Mouse (Mus musculus): ENCODE data around the gene Tnfsf11.

Gene Tnfsf11

DNA sequence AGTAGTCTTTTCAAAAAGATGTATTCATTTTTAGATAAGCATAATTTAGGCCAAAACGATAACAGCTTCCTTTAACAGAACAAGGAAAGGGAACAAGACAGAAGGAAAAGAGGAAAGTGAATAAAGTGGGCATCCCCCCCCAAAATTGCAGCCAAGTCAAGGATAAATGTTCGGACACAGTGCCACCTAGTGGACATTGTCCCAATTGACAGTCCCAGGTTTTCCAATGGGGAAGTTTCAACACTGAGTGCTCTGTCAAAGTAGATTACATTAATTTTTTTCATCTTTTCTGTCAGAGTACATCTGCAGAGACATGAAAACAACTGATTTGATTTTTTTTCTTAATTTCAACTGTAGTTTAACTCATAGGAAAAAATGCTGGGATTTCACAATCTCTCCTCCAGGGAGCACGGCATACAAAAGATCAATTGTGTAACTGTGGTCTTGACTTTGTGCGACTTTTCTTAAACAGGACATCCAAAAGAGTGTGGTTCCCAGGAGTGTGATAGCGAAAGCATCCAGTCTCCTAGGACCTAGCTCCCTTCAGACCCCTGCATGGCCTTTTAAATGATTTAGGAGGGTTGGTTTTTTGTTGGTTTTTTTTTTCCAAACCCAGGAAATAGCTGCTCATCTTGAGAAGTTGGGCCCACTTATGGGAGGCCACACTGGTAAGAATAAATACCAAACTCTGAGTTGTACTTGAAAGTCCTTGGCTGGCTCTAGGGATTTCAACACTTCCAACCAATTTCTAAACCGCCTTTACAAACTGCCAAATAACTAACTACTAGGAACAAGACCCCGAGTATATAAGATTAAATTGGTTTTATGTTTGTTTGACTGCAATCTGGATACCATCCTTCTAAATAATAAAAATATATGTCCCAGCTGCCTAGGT is 19.7 kb downstream of the Tnfsf11 start:
- no peak for DNase-seq (ENCODE audit: low spot score)

DNA sequence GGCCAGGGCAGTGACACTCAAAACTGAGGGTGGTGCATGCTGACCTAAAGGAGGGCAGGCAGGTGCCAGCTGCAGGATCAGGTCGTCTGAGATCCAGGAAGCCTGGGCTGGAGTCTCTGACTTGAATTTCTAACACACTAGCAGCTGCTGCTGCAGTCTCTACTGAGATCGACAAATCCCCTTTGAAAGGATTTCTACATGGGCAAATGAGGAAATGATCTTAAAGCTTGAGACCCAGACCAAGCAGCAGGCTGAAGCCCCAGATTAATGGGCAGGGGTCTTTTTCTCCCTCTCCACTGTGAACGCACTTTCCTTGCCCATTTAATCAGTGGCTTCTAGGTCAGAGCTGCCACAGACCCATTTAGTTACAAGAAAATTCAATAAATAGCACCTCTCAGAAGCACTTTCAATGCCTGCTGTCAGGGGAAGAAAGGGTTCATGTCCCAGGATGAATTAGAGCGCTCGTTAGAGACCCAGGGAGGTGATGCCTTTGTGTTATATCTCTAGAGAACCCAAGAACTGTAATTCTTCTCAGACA is 21.8 kb downstream of the Tnfsf11 start:
- no peak for DNase-seq (ENCODE audit: low spot score)

- DNase-seq (ENCODE audit: low spot score), result no peak
Observed at GRCm38 (mm10) chr14:78282490-78282889, 25.4 kb downstream of the Tnfsf11 start.

DNA sequence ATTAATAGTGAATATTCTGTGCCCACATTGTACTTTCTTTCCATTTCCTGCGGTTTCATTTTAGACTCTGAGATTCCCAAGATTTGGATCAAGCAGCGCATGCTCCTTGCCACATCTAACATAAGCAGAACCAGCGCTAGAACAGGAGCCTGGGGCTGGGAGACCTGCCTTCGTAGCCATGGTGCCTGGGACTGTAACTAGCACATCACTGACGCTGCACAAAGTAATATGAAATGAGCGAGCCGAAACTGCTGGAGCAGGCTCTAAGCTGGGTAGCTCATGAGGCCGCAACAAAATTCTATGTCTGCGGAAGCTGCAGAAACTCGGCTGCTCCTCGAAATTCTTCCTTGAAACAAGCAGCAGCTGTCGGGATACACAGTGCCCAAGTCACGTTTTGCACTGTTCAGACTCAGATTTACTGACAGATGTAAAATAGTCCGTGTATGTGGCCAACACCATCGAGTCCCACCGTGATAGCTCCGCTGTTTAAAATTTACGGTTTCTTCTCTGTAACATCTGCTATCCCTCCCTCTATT is 31.4 kb downstream of the Tnfsf11 start:
- no peak for DNase-seq (ENCODE audit: low spot score)

DNA sequence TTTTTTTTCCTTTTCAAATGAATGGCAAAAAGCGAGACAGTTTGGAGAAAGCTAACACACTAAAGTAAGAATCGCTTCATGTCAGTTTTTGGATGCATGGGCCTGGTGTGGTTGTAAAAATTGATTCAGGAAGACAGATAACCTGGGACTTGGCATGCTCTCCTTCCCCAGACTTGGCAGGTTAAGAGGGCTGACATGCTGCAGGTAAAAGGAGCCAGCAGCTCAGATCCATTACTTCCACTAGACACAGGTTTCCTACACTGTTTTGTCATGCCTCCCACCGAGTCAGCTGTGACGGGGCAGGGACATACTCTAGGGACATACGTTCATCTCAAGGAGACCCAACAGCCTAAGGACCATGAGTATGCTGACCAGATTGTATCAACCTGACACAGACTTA is 33.0 kb downstream of the Tnfsf11 start:
- no peak for DNase-seq (ENCODE audit: low spot score)

GRCm38 (mm10) chr14:78274146-78274545 is 33.7 kb downstream of the Tnfsf11 start:
- no peak for DNase-seq (ENCODE audit: low spot score)

DNA sequence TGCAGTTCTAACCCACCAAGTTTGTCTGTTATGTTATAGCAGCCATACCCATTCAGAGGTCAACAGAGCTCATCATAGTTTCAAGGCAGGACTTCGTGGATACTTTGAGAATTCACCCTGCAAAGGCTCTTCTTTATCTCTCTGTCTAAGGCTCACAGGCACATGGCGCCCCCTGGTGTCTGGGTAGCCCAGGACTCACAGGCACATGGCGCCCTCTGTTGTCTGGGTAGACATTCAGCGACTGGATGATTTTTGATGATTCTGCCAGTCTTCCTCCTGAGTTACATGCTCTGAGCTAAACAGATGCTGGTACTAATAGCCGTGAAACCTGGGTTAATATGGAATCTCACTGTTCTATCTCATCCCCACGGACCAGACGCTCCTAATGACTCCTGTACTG is 34.3 kb downstream of the Tnfsf11 start:
- DNase-seq (ENCODE audit: low spot score), result no peak

- no peak for DNase-seq (ENCODE audit: low spot score)
Observed at GRCm38 (mm10) chr14:78264876-78265275, 43.0 kb downstream of the Tnfsf11 start.

- no peak for DNase-seq (ENCODE audit: low spot score)
Observed at GRCm38 (mm10) chr14:78262596-78262995, 45.2 kb downstream of the Tnfsf11 start.

- no peak for DNase-seq (ENCODE audit: low spot score)
Observed at GRCm38 (mm10) chr14:78261246-78261645, 46.6 kb downstream of the Tnfsf11 start.

DNA sequence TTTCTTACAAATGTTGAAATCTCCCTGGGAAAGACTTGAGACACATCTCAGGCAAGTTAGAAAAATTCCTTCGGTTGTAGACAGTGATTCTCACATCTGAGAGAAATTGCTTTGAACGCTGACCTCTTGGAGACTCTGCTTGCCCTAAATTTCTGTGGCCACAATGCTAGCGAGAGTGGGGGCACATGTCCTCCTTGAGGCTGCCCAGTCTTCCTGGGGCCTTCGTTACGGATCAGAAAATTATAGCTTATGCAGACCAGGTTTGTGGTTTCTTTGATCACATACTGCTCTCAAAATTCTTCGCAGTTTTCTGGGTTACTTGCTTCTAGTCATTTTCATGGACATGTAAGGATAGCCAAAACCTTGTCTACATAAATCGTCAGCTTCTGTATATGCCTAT is 53.8 kb downstream of the Tnfsf11 start:
- no peak for DNase-seq (ENCODE audit: low spot score)

- DNase-seq (ENCODE audit: low spot score), result no peak
Observed at GRCm38 (mm10) chr14:78246601-78247000, 61.2 kb downstream of the Tnfsf11 start.

- DNase-seq (ENCODE audit: low spot score), result peak; percentile 3
Observed at GRCm38 (mm10) chr14:78244811-78245210, 63.0 kb downstream of the Tnfsf11 start.

DNA sequence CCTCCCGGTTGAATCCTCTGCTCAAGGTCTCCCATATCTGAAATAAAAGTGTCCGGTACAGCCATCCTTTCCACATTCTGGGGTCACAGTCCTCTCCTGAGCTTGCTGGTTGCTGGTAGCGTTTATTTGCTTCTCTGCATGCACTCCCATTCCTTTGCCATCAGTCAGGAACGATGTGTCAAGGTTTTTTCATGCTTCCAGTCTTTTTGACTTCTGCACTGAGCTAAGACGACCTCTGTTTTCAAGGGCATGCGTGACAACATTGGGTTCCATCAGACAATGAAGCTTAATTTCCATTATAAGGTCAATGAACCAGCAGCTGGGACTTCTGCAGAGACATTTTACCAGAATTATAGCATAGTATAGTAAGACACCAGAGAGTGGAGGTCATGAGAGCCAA is 68.5 kb downstream of the Tnfsf11 start:
- DNase-seq (ENCODE audit: low spot score), result no peak

DNA sequence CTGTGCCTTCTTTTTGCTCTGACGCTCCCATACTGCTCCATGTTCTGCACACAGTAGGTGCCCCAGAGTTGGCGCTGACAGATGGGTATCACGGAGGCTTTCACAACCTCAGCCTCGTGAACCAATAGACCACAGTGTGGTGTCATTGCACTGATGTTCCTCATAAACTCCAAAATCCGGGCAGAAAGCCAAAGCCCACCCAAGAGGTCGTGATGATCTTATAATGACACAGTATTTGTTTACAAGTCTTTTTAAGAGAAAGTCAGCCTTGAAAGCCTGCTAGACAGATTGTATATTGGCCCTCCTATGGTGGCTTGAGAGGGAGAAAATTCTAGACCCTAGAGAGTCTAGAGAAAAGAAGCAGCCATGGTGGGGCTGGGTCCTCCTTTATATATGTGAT is 70.6 kb downstream of the Tnfsf11 start:
- no peak for DNase-seq (ENCODE audit: low spot score)

DNA sequence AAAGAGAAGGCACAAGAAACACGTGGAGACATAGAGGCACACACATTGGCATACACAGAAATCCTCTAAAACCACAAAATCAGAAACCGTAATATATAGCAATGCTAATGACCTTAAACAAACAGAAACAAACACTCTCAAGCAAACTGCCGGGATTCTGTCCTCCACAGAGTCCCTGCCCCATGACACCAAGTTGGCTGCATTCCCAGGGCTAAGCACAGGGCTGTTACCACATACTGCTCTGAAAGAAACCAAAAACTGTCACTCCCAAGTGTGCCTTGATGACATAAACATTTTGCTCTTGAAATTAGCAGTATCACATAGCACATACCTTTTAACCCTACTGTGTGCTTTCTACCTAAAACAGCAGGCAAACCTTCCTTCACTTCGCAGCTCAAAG is 71.7 kb downstream of the Tnfsf11 start:
- no peak for DNase-seq (ENCODE audit: low spot score)

DNA sequence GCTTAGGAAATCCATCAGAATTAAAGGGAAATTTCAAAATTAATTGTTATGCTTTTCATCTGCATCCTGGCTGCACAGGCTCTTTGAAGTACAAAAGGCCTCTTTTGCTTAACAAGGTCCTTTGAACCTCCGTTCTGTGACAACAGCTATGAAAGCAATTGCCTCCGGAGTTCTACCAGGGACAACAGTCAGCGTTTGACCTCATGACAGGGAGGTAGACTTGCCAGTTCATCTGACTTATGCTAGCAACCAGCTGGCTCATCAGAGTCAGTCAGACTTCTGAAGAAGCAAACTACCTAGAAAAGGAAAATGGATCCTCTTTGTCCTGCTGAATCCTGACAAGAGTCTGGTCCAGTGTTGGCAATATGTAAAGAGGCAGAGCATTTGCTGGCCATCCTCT is 72.5 kb downstream of the Tnfsf11 start:
- no peak for DNase-seq (ENCODE audit: low spot score)

- DNase-seq (ENCODE audit: low spot score), result no peak
Observed at GRCm38 (mm10) chr14:78229012-78229411, 78.8 kb downstream of the Tnfsf11 start.
